ENCODE assay signal across 19 mouse cellular contexts in the genomic region with DNA sequence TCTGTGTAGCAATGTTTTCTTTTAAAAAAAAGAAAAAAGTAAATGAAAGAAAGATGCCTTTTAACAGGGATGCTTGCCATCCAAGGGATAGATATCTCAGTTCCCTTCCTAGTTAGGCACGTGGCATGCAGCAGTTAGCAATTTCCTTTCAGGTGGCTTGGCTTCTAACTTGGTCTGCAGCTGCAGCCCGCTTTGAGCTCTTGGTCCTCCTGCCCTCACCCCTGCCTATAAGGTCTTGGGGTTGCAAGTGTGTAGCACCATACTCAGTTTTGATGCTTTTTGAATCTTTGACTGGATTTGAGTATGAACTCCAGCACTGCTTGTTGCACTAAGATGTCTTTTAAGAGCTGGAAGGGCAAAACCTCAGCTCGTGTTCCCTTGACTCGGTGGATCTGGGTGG.
DNase-seq lines count a peak whose midpoint lies in the region; ATAC-seq and TF ChIP-seq lines count a peak whose summit lies in the region.
"Had no signal": no experiment of that assay in that cellular context is flagged by ENCODE, and none has a peak within 500 bp of the region (broad histone marks: within the 10 kb centered on the region; RNA-seq: fewer than 3 reads in every experiment).

No protein-coding gene starts in this region.

- DNase-seq in liver, postnatal 0 days = no peak
- DNase-seq in thymus, postnatal 0 days (ENCODE audit: low spot score) = peak; percentile 74
- DNase-seq in thymus, postnatal 25 days = peak; percentile 70
- no peak for DNase-seq in left cerebral cortex, postnatal 4 days
- no peak for DNase-seq in kidney, adult 18-20 months
- DNase-seq: adrenal gland, adult 2 months; adrenal gland, postnatal 25 days; cerebellum, adult 18-20 months; cerebellum, adult 9-11 months; cerebellum, postnatal 36 days; gastrocnemius, postnatal 14 days; heart, adult 2 months; heart, postnatal 10 days had no signal

- no peaks in the 10 kb centered on the region for H3K27me3 ChIP-seq in liver, postnatal 0 days (ENCODE audit: insufficient read depth, low read length)
- no peaks in the 10 kb centered on the region for H3K27me3 ChIP-seq in liver, embryonic 12.5 days (replicated peaks)
- H3K27me3 ChIP-seq: embryonic facial prominence, embryonic 13.5 days; forebrain, embryonic 13.5 days; heart, embryonic 12.5 days; hindbrain, embryonic 13.5 days had no signal

- no peaks in the 10 kb centered on the region for H3K9me3 ChIP-seq in liver, postnatal 0 days (ENCODE audit: low read length)
- no peaks in the 10 kb centered on the region for H3K9me3 ChIP-seq in liver, embryonic 12.5 days (replicated peaks)
- H3K9me3 ChIP-seq: embryonic facial prominence, embryonic 13.5 days; forebrain, embryonic 13.5 days; heart, embryonic 12.5 days; hindbrain, embryonic 13.5 days had no signal

- 0 out of 2 replicates have a peak, but pooled peaks cover 2% of the 10 kb centered on the region for H3K4me1 ChIP-seq in liver, postnatal 0 days (ENCODE audit: insufficient read depth)
- no peaks in the 10 kb centered on the region for H3K4me1 ChIP-seq in liver, embryonic 12.5 days
- H3K4me1 ChIP-seq: hindbrain, embryonic 13.5 days had no signal

- no peak overlapping the region for H3K4me2 ChIP-seq in liver, postnatal 0 days (ENCODE audit: low read depth, low read length)
- H3K4me2 ChIP-seq in liver, embryonic 12.5 days = no peak overlapping the region
- H3K4me2 ChIP-seq: embryonic facial prominence, embryonic 13.5 days; forebrain, embryonic 13.5 days; heart, embryonic 12.5 days; hindbrain, embryonic 13.5 days had no signal

- no peak for TF ChIP-seq CTCF in liver, postnatal 0 days (IDR thresholded peaks at IDR 0.05; ENCODE audit: low read depth)

- H3K36me3 ChIP-seq in liver, postnatal 0 days (replicated peaks; ENCODE audit: insufficient read depth, low read length) = peaks cover 69% of the 10 kb centered on the region
- H3K36me3 ChIP-seq in liver, embryonic 12.5 days = peaks cover 98% of the 10 kb centered on the region
- H3K36me3 ChIP-seq: hindbrain, embryonic 13.5 days had no signal

- intact Hi-C loops in left cerebral cortex, postnatal 4 days (cut with DNase I) = no loop called here

- no peak for TF ChIP-seq EP300 in liver, postnatal 0 days (IDR thresholded peaks at IDR 0.05; ENCODE audit: low read depth)

- no peak overlapping the region for H3K4me3 ChIP-seq in liver, postnatal 0 days (ENCODE audit: low read depth, low read length)
- no peak overlapping the region for H3K4me3 ChIP-seq in liver, embryonic 12.5 days
- H3K4me3 ChIP-seq: embryonic facial prominence, embryonic 13.5 days; forebrain, embryonic 13.5 days; heart, adult 2 months; heart, embryonic 12.5 days; hindbrain, embryonic 13.5 days had no signal

- no peak for ATAC-seq in liver, postnatal 0 days
- no peak for ATAC-seq in liver, embryonic 12.5 days
- ATAC-seq: forebrain, embryonic 13.5 days had no signal

- WGBS in liver, postnatal 0 days (ENCODE audit: insufficient replicate concordance) = 81% methylated on average over 4 of the region's 4 CpGs
- WGBS in liver, embryonic 12.5 days (ENCODE audit: insufficient replicate concordance) = 82% methylated on average over 4 of the region's 4 CpGs

- no peak overlapping the region for H3K9ac ChIP-seq in liver, postnatal 0 days (replicated peaks)
- H3K9ac ChIP-seq in liver, embryonic 12.5 days = no peak overlapping the region
- H3K9ac ChIP-seq: embryonic facial prominence, embryonic 13.5 days; forebrain, embryonic 13.5 days; heart, embryonic 12.5 days; hindbrain, embryonic 13.5 days had no signal

- H3K27ac ChIP-seq in liver, postnatal 0 days (ENCODE audit: low read depth) = 0 out of 2 replicates have a peak overlapping the region, but pooled peaks have one; percentile 29
- H3K27ac ChIP-seq in liver, embryonic 12.5 days = no peak overlapping the region
- H3K27ac ChIP-seq: embryonic facial prominence, embryonic 13.5 days; forebrain, embryonic 13.5 days; heart, adult 2 months; hindbrain, embryonic 13.5 days; hindbrain, postnatal 0 days had no signal

Comparison
In these comparisons a context has a peak if more than half of its experiments do, and no peak if none do; other contexts are left out.
1. DNase-seq: peak in thymus, postnatal 0 days (single experiment) and thymus, postnatal 25 days (single experiment); none in liver, postnatal 0 days (single experiment), left cerebral cortex, postnatal 4 days (single experiment) and kidney, adult 18-20 months (single experiment).